Mouse (Mus musculus) kidney, embryonic 14.5 days (tissue): ENCODE measurements around the gene Rassf6. TPM values are rescaled to one million over a fixed set of nuclear protein-coding genes. Genes with fewer than 3 reads are reported as not detected.

Source experiments
- ATAC-seq: fragments of 200-750 bp; cut with Nextera tagmentation; 2 replicates; pipeline ENCODE4 v1.8.0; 2017; ENCODE audit warnings: moderate number of reproducible peaks, mild to moderate bottlenecking, moderate TSS enrichment, moderate library complexity; ENCODE audit not compliant: low FRiP score, low TSS enrichment
- H3K27ac ChIP-seq: fragments of 300-500 bp; sonication (generic); 2 replicates; pipeline ENCODE4 v1.5.1; 2014; ENCODE audit warnings: low read depth, mild to moderate bottlenecking, low read length, moderate library complexity, mixed read lengths
- H3K27me3 ChIP-seq: fragments of 300-500 bp; sonication (generic); 2 replicates; pipeline ENCODE4 v1.6.1; 2014; ENCODE audit warnings: mild to moderate bottlenecking, low read length; ENCODE audit not compliant: control insufficient read depth, insufficient read depth
- H3K36me3 ChIP-seq: fragments of 300-500 bp; sonication (generic); 2 replicates; pipeline ENCODE4 v1.6.1; 2014; ENCODE audit warnings: low read length, mixed read lengths; ENCODE audit not compliant: control insufficient read depth, insufficient read depth
- H3K4me1 ChIP-seq: fragments of 300-500 bp; sonication (generic); 2 replicates; pipeline ENCODE4 v1.6.1; 2014; ENCODE audit warnings: low read length, mixed read lengths; ENCODE audit not compliant: control insufficient read depth, insufficient read depth
- H3K4me2 ChIP-seq: fragments of 300-500 bp; sonication (generic); replicated peaks from 2 replicates; pipeline ENCODE4 v1.6.1; 2014; ENCODE audit warnings: low read depth, mild to moderate bottlenecking, low read length
- H3K4me3 ChIP-seq: fragments of 300-500 bp; sonication (generic); 2 replicates; pipeline ENCODE4 v1.5.1; 2014; ENCODE audit warnings: mild to moderate bottlenecking, low read length
- H3K9ac ChIP-seq: fragments of 300-500 bp; sonication (generic); 2 replicates; pipeline ENCODE4 v1.6.1; 2014; ENCODE audit warnings: low read depth, mild to moderate bottlenecking, low read length, moderate library complexity
- H3K9me3 ChIP-seq: fragments of 300-500 bp; sonication (generic); 2 replicates; pipeline ENCODE4 v1.6.1; 2016; ENCODE audit warnings: low read length; ENCODE audit not compliant: control insufficient read depth
- WGBS: fragments of 180-500 bp; shearing (Covaris S2); extraction: QIAGEN DNeasy Blood & Tissue Kit; methylation state at CpG from one replicate; pipeline ENCODE4 v1.1.7; 2014; 5-methylcytosine and 5-hydroxymethylcytosine counted together
- polyA plus RNA-seq: library from polyadenylated mRNA; unstranded; fragments of >200 nt; fragmentation: Nextera tagmentation; extraction: Ambion mirVana; gene quantifications from 2 replicates; pipeline ENCODE4 v1.2.1, GENCODE M21; 2014

Gene Rassf6
- polyA plus RNA-seq, 1 experiment from 2014 or later, result 8.3 TPM

- Histone ChIP-seq H3K27me3 (no peaks in the 10 kb centered on the region), H3K4me2 (no peak overlapping the region), H3K36me3 (no peaks in the 10 kb centered on the region), H3K4me3 (no peak overlapping the region), H3K9ac (no peak overlapping the region), H3K27ac (no peak overlapping the region), H3K9me3 (no peaks in the 10 kb centered on the region), H3K4me1 (peaks cover 4% of the 10 kb centered on the region; the same call in 1 of the 2 replicates)
- no peak for ATAC-seq
Measured at GRCm38 (mm10) chr5:90568338-90568737, 72.1 kb downstream of the Rassf6 start.

- H3K4me3 ChIP-seq, result no peak overlapping the region
- no peak overlapping the region for H3K27ac ChIP-seq
- no peaks in the 10 kb centered on the region for H3K27me3 ChIP-seq
- H3K4me1 ChIP-seq, result peaks cover 4% of the 10 kb centered on the region; the same call in 1 of the 2 replicates
- WGBS, result 72% methylated on average over 5 of the region's 5 CpGs
- 0 out of 2 replicates have a peak, but pooled peaks have one; percentile 28 for ATAC-seq
- no peaks in the 10 kb centered on the region for H3K9me3 ChIP-seq
- no peaks in the 10 kb centered on the region for H3K36me3 ChIP-seq
- no peak overlapping the region for H3K9ac ChIP-seq
- H3K4me2 ChIP-seq, result no peak overlapping the region
Measured at GRCm38 (mm10) chr5:90567788-90568187, 72.7 kb downstream of the Rassf6 start.

GRCm38 (mm10) chr5:90565205-90565604 lies 75.3 kb downstream of the Rassf6 start:
- ATAC-seq, result no peak
- H3K4me1 ChIP-seq, result peaks cover 4% of the 10 kb centered on the region; the same call in 1 of the 2 replicates
- H3K4me2 ChIP-seq, result no peak overlapping the region
- no peaks in the 10 kb centered on the region for H3K36me3 ChIP-seq
- no peak overlapping the region for H3K27ac ChIP-seq
- no peak overlapping the region for H3K9ac ChIP-seq
- H3K9me3 ChIP-seq, result no peaks in the 10 kb centered on the region
- 86% methylated on average over 6 of the region's 6 CpGs for WGBS
- H3K27me3 ChIP-seq, result no peaks in the 10 kb centered on the region
- no peak overlapping the region for H3K4me3 ChIP-seq

- no peak for ATAC-seq
- Histone ChIP-seq H3K4me3 (no peak overlapping the region), H3K27ac (no peak overlapping the region), H3K27me3 (no peaks in the 10 kb centered on the region), H3K36me3 (no peaks in the 10 kb centered on the region), H3K4me2 (no peak overlapping the region), H3K9me3 (no peaks in the 10 kb centered on the region), H3K4me1 (peaks cover 4% of the 10 kb centered on the region; the same call in 1 of the 2 replicates), H3K9ac (no peak overlapping the region)
- WGBS, result 89% methylated on average over 4 of the region's 4 CpGs
Measured at GRCm38 (mm10) chr5:90564161-90564560, 76.3 kb downstream of the Rassf6 start.

GRCm38 (mm10) chr5:90562880-90563279 lies 77.6 kb downstream of the Rassf6 start:
- Histone ChIP-seq H3K9ac (no peak overlapping the region), H3K4me2 (no peak overlapping the region), H3K36me3 (no peaks in the 10 kb centered on the region), H3K27ac (no peak overlapping the region), H3K4me3 (no peak overlapping the region), H3K4me1 (no peaks in the 10 kb centered on the region), H3K27me3 (no peaks in the 10 kb centered on the region), H3K9me3 (no peaks in the 10 kb centered on the region)
- 90% methylated on average over 4 of the region's 4 CpGs for WGBS
- no peak for ATAC-seq

- H3K27ac ChIP-seq, result no peak overlapping the region
- H3K4me3 ChIP-seq, result no peak overlapping the region
- no peaks in the 10 kb centered on the region for H3K36me3 ChIP-seq
- no peaks in the 10 kb centered on the region for H3K4me1 ChIP-seq
- no peak overlapping the region for H3K4me2 ChIP-seq
- no peak overlapping the region for H3K9ac ChIP-seq
- no peaks in the 10 kb centered on the region for H3K27me3 ChIP-seq
- no peaks in the 10 kb centered on the region for H3K9me3 ChIP-seq
- WGBS, result 95% methylated on average over 11 of the region's 11 CpGs
- no peak for ATAC-seq
Measured at GRCm38 (mm10) chr5:90561721-90562275, 78.7 kb downstream of the Rassf6 start.

- H3K4me1 ChIP-seq, result no peaks in the 10 kb centered on the region
- no peaks in the 10 kb centered on the region for H3K9me3 ChIP-seq
- H3K27ac ChIP-seq, result no peak within 1 kb of the TSS
- no peak for ATAC-seq
- H3K36me3 ChIP-seq, result no peaks in the 10 kb centered on the region
- no peak within 1 kb of the TSS for H3K4me3 ChIP-seq
- no peak within 1 kb of the TSS for H3K9ac ChIP-seq
- WGBS, result 92% methylated on average over 6 of the region's 6 CpGs
- no peak within 1 kb of the TSS for H3K4me2 ChIP-seq
- H3K27me3 ChIP-seq, result no peaks in the 10 kb centered on the region
Measured at GRCm38 (mm10) chr5:90560743-90561142, 79.7 kb downstream of the Rassf6 start, which contains the start of gene 5830473C10Rik. TSS of gene 5830473C10Rik (plus strand) at chr5:90561107.

GRCm38 (mm10) chr5:90556052-90556451 lies 84.4 kb downstream of the Rassf6 start:
- Histone ChIP-seq H3K9me3 (no peaks in the 10 kb centered on the region), H3K9ac (no peak overlapping the region), H3K27ac (no peak overlapping the region), H3K4me1 (no peaks in the 10 kb centered on the region), H3K4me2 (no peak overlapping the region), H3K27me3 (no peaks in the 10 kb centered on the region), H3K36me3 (no peaks in the 10 kb centered on the region), H3K4me3 (no peak overlapping the region)
- 84% methylated on average over 3 of the region's 3 CpGs for WGBS
- ATAC-seq, result no peak
